9 mouse cellular contexts compared by ENCODE assay signal in genomic region chr7:123524218-123524861, GRCm38 (mm10). TPM values are rescaled to one million over a fixed set of nuclear protein-coding genes. Genes with fewer than 3 reads are reported as not detected.
DNase-seq lines count a peak whose midpoint lies in the region; ATAC-seq and TF ChIP-seq lines count a peak whose summit lies in the region.
"Had no signal": no experiment of that assay in that cellular context is flagged by ENCODE, and none has a peak within 500 bp of the region (broad histone marks: within the 10 kb centered on the region; RNA-seq: fewer than 3 reads in every experiment).

No protein-coding gene starts in this region.

- 15% methylated on average over 8 of the region's 8 CpGs for WGBS in heart, embryonic 12.5 days
- 14% methylated on average over 8 of the region's 8 CpGs for WGBS in lung, adult 2 months

- 0 out of 2 replicates have a peak, but pooled peaks have one; percentile 21 for ATAC-seq in heart, embryonic 12.5 days (ENCODE audit: insufficient number of reproducible peaks, low FRiP score)
- no peak for ATAC-seq in erythroid progenitor cell, adult 5-6 weeks (replicated peaks; ENCODE audit: low FRiP score, poor library complexity, severe bottlenecking)

- H3K27ac ChIP-seq in ES-Bruce4 (ENCODE audit: insufficient read depth, low read length): no peak overlapping the region
- H3K27ac ChIP-seq in heart, embryonic 12.5 days (ENCODE audit: poor library complexity, severe bottlenecking): no peak overlapping the region
- H3K27ac ChIP-seq: limb, embryonic 12.5 days had no signal

- H3K9me3 ChIP-seq in ES-Bruce4 (replicated peaks; ENCODE audit: control insufficient read depth, insufficient read depth, low read length, poor library complexity, severe bottlenecking): no peaks in the 10 kb centered on the region
- no peaks in the 10 kb centered on the region for H3K9me3 ChIP-seq in heart, embryonic 12.5 days (replicated peaks)
- H3K9me3 ChIP-seq: limb, embryonic 12.5 days had no signal

- H3K4me2 ChIP-seq in heart, embryonic 12.5 days: peak overlapping the region; percentile 42
- H3K4me2 ChIP-seq: limb, embryonic 12.5 days had no signal

- peak; percentile 47 for DNase-seq in adrenal gland, adult 2 months
- DNase-seq in embryo, embryonic 10.5 days (ENCODE audit: low spot score): peak; percentile 86
- peak; percentile 82 for DNase-seq in layer of hippocampus, adult 11-12 months (ENCODE audit: low spot score)
- DNase-seq in lung, adult 2 months: peak; percentile 60
- peak; percentile 39 for DNase-seq in retina, postnatal 7 days (ENCODE audit: low read depth, low spot score)

- no peaks in the 10 kb centered on the region for H3K27me3 ChIP-seq in ES-Bruce4 (ENCODE audit: control insufficient read depth, insufficient read depth, low read length, poor library complexity, severe bottlenecking)
- no peaks in the 10 kb centered on the region for H3K27me3 ChIP-seq in heart, embryonic 12.5 days (replicated peaks)

- no peaks in the 10 kb centered on the region for H3K36me3 ChIP-seq in ES-Bruce4 (ENCODE audit: control insufficient read depth, insufficient read depth, low read length, poor library complexity, severe bottlenecking)
- no peaks in the 10 kb centered on the region for H3K36me3 ChIP-seq in heart, embryonic 12.5 days
- H3K36me3 ChIP-seq: limb, embryonic 12.5 days had no signal

- peak; percentile 52 for TF ChIP-seq CTCF in ES-Bruce4 (IDR thresholded peaks at IDR 0.05; ENCODE audit: low read depth, low read length)
- TF ChIP-seq CTCF in lung, adult 2 months (IDR thresholded peaks at IDR 0.05; ENCODE audit: insufficient read depth, low read length): peak; percentile 48

- H3K4me1 ChIP-seq in ES-Bruce4 (ENCODE audit: control insufficient read depth, insufficient read depth, low read length): no peaks in the 10 kb centered on the region
- peaks cover 7% of the 10 kb centered on the region; the same call in 1 of the 2 replicates for H3K4me1 ChIP-seq in heart, embryonic 12.5 days (replicated peaks)
- no peaks in the 10 kb centered on the region for H3K4me1 ChIP-seq in lung, adult 2 months (ENCODE audit: control insufficient read depth, insufficient read depth, low read length)
- H3K4me1 ChIP-seq: limb, embryonic 12.5 days had no signal

- no peak for TF ChIP-seq POLR2A in ES-Bruce4 (IDR thresholded peaks at IDR 0.05; ENCODE audit: insufficient read depth, low read length)
- TF ChIP-seq POLR2A in lung, adult 2 months (IDR thresholded peaks at IDR 0.05; ENCODE audit: borderline replicate concordance, extremely low read depth, low read depth, low read length): no peak

- TF ChIP-seq EP300 in ES-Bruce4 (IDR thresholded peaks at IDR 0.05; ENCODE audit: insufficient read depth, low read depth, low read length): no peak

- H3K9ac ChIP-seq in ES-Bruce4 (ENCODE audit: low read depth, poor library complexity, severe bottlenecking): no peak overlapping the region
- no peak overlapping the region for H3K9ac ChIP-seq in heart, embryonic 12.5 days
- H3K9ac ChIP-seq: limb, embryonic 12.5 days had no signal

- H3K4me3 ChIP-seq in ES-Bruce4 (ENCODE audit: low read depth, low read length): no peak overlapping the region
- H3K4me3 ChIP-seq in heart, embryonic 12.5 days: no peak overlapping the region
- no peak overlapping the region for H3K4me3 ChIP-seq in lung, adult 2 months (replicated peaks; ENCODE audit: extremely low read depth, low read depth, low read length)
- H3K4me3 ChIP-seq: limb, embryonic 12.5 days had no signal

RNA-seq across cellular contexts. Expression of gene Zkscan2, which starts 24.1 kb away (rescaled TPM):
- 2.0 and 3.9 TPM in 2 replicates for polyA plus RNA-seq in ES-Bruce4 (2011; ENCODE audit: insufficient read depth, insufficient read length, low read depth, missing spikeins)
- total RNA-seq in adrenal gland, adult 2 months (2021): 1 to 10 TPM; 1.1 to 2.6 TPM
- polyA plus RNA-seq in adrenal gland, adult 2 months (2012; rRNA removed): 0.49 and 0.51 TPM in 2 replicates
- 2.4 and 3.2 TPM in 2 replicates for polyA plus RNA-seq in heart, embryonic 12.5 days (2016; fragmentation: Nextera tagmentation; extraction: Ambion mirVana)
- polyA plus RNA-seq in lung, adult 2 months (2012; rRNA removed): 0.15 TPM in 2 replicates
- total RNA-seq in erythroid progenitor cell, adult 5-6 weeks (2015; ENCODE audit: low replicate concordance): not detected in 2 replicates
- not detected in 2 replicates for total RNA-seq in erythroid progenitor cell, adult 5-6 weeks (2017; ENCODE audit: low replicate concordance)
